Mouse (Mus musculus) left cerebral cortex, adult 2 months (tissue): ENCODE data around the gene Ahr. TPM values are rescaled to one million over a fixed set of nuclear protein-coding genes. Genes with fewer than 3 reads are reported as not detected.
A peak's percentile ranks its signal among the peaks of the same experiment; 100 is the strongest.

Source experiments
- DNase-seq, 2 experiments: peaks; one replicate each; pipeline ENCODE4 v3.0.0; 2021 to 2022; ENCODE audit warnings: low spot score in 2 of 2, mixed read lengths in 1 of 2; ENCODE audit errors: extremely low spot score in 1 of 2
- H3K27ac ChIP-seq: fragments of 200-600 bp; 2 replicates; pipeline ENCODE4 v1.8.1; 2022
- H3K4me3 ChIP-seq: fragments of 200-600 bp; 2 replicates; pipeline ENCODE4 v1.8.1; 2022
- CTCF ChIP-seq: fragments of 200-600 bp; IDR thresholded peaks from 2 replicates; pipeline ENCODE4 v1.8.1; 2022; ENCODE audit warnings: antibody characterized with exemption, mild to moderate bottlenecking, moderate library complexity
- intact Hi-C: fragments of 180-260 bp; cut with DNase I; formaldehyde crosslinking; loops from one replicate; pipeline ENCODE4 v1.15.1; 2025
- total RNA-seq, 2 experiments: library from RNA; stranded (reverse); gene quantifications; 2 replicates each; pipeline ENCODE4 v1.2.3; 2021

Ahr gene
- total RNA-seq, 2 experiments from 2014 or later: 6.5 to 8.9 TPM

GRCm38 (mm10) chr12:35533748-35534113, 1.1 kb downstream of the Ahr start:
- no peak for DNase-seq
- intact Hi-C loops: loop anchor here (5.0 to 10.0 kb wide), 2 partner anchors 211 to 226 kb away; no protein-coding TSS in a partner anchor
- H3K27ac ChIP-seq: 0 out of 2 replicates have a peak overlapping the region, but pooled peaks have one; percentile 87
- no peak for TF ChIP-seq CTCF
- H3K4me3 ChIP-seq: peak overlapping the region; percentile 94

- intact Hi-C loops: loop anchor here (5.0 to 10.0 kb wide), 2 partner anchors 212 to 226 kb away; no protein-coding TSS in a partner anchor
- no peak for DNase-seq
- Histone ChIP-seq H3K27ac (no peak overlapping the region), H3K4me3 (no peak overlapping the region; the same call in 1 of the 2 replicates)
- TF ChIP-seq CTCF: no peak
These were observed 1.7 kb downstream of the Ahr start for GRCm38 (mm10) chr12:35533133-35533532.

GRCm38 (mm10) chr12:35532151-35532550, 2.7 kb downstream of the Ahr start:
- TF ChIP-seq CTCF: peak; percentile 88
- peak; percentile 62 to 66 for DNase-seq
- 0 out of 2 replicates have a peak overlapping the region, but pooled peaks have one; percentile 1 for H3K4me3 ChIP-seq
- H3K27ac ChIP-seq: no peak overlapping the region
- intact Hi-C loops: loop anchor here (1.0 to 10.0 kb wide), 3 partner anchors 213 to 299 kb away; no protein-coding TSS in a partner anchor

- TF ChIP-seq CTCF: no peak
- no peak for DNase-seq
- H3K27ac ChIP-seq: no peak overlapping the region
- intact Hi-C loops: loop anchor here (2.0 to 10.0 kb wide), 3 partner anchors 144 to 223 kb away; no protein-coding TSS in a partner anchor
- H3K4me3 ChIP-seq: no peak overlapping the region
These were observed 4.3 kb downstream of the Ahr start for GRCm38 (mm10) chr12:35530587-35530986.

- DNase-seq: no peak
- intact Hi-C loops: no loop called here
- no peak for TF ChIP-seq CTCF
- Histone ChIP-seq H3K27ac (no peak overlapping the region), H3K4me3 (no peak overlapping the region)
These were observed 7.4 kb downstream of the Ahr start for GRCm38 (mm10) chr12:35527429-35527828.

- no peak for DNase-seq
- TF ChIP-seq CTCF: no peak
- H3K27ac ChIP-seq: no peak overlapping the region
- intact Hi-C loops: no loop called here
- H3K4me3 ChIP-seq: no peak overlapping the region
These were observed 12.2 kb downstream of the Ahr start for GRCm38 (mm10) chr12:35522585-35523103.

- TF ChIP-seq CTCF: no peak
- intact Hi-C loops: no loop called here
- Histone ChIP-seq H3K27ac (no peak overlapping the region), H3K4me3 (no peak overlapping the region)
- DNase-seq: no peak
These were observed 19.2 kb downstream of the Ahr start for GRCm38 (mm10) chr12:35515621-35516020.

GRCm38 (mm10) chr12:35514671-35515070, 20.2 kb downstream of the Ahr start:
- H3K27ac ChIP-seq: no peak overlapping the region
- intact Hi-C loops: no loop called here
- DNase-seq: no peak
- no peak for TF ChIP-seq CTCF
- no peak overlapping the region for H3K4me3 ChIP-seq

- DNase-seq: no peak
- Histone ChIP-seq H3K4me3 (no peak overlapping the region), H3K27ac (no peak overlapping the region)
- no peak for TF ChIP-seq CTCF
- intact Hi-C loops: no loop called here
These were observed 24.1 kb downstream of the Ahr start for GRCm38 (mm10) chr12:35510711-35511110.

- Histone ChIP-seq H3K27ac (no peak overlapping the region), H3K4me3 (no peak overlapping the region)
- no peak for TF ChIP-seq CTCF
- DNase-seq: no peak
- intact Hi-C loops: loop anchor here (10.0 kb wide), 1 partner anchor 192 kb away; no protein-coding TSS in a partner anchor
These were observed 28.5 kb downstream of the Ahr start for GRCm38 (mm10) chr12:35506383-35506782.

GRCm38 (mm10) chr12:35504081-35504480, 30.8 kb downstream of the Ahr start:
- no peak for DNase-seq
- intact Hi-C loops: loop anchor here (10.0 kb wide), 1 partner anchor 189 kb away; no protein-coding TSS in a partner anchor
- no peak for TF ChIP-seq CTCF

GRCm38 (mm10) chr12:35503586-35503985, 31.3 kb downstream of the Ahr start:
- TF ChIP-seq CTCF: peak; percentile 34
- H3K27ac ChIP-seq: no peak overlapping the region
- no peak for DNase-seq
- no peak overlapping the region for H3K4me3 ChIP-seq
- intact Hi-C loops: loop anchor here (10.0 kb wide), 1 partner anchor 189 kb away; no protein-coding TSS in a partner anchor

More at GRCm38 (mm10) chr12:35504081-35504480, 30.8 kb downstream of the Ahr start:
- no peak overlapping the region for H3K4me3 ChIP-seq
- no peak overlapping the region for H3K27ac ChIP-seq

GRCm38 (mm10) chr12:35501476-35501875, 33.4 kb downstream of the Ahr start:
- intact Hi-C loops: loop anchor here (10.0 kb wide), 1 partner anchor 187 kb away; no protein-coding TSS in a partner anchor
- TF ChIP-seq CTCF: no peak
- Histone ChIP-seq H3K4me3 (no peak overlapping the region), H3K27ac (no peak overlapping the region)
- no peak for DNase-seq
